Comparison of ENCODE assay signal across 14 mouse cellular contexts in genomic region chr4:137722230-137722629, GRCm38 (mm10).
"Had no signal": no experiment of that assay in that cellular context is flagged by ENCODE, and none has a peak within 500 bp of the region (broad histone marks: within the 10 kb centered on the region; RNA-seq: fewer than 3 reads in every experiment).

No protein-coding gene starts in this region.

- H3K27ac ChIP-seq: gastrocnemius, adult 2 months; heart, embryonic 10.5 days; hindbrain, embryonic 13.5 days; kidney, embryonic 15.5 days; limb, embryonic 10.5 days; limb, embryonic 12.5 days; liver, embryonic 13.5 days; liver, embryonic 15.5 days had no signal

- H3K9me3 ChIP-seq: heart, embryonic 10.5 days; heart, embryonic 12.5 days; hindbrain, embryonic 13.5 days; kidney, embryonic 15.5 days; limb, embryonic 10.5 days; limb, embryonic 12.5 days; liver, embryonic 13.5 days; liver, embryonic 15.5 days had no signal

- H3K36me3 ChIP-seq: heart, embryonic 10.5 days; heart, embryonic 12.5 days; kidney, embryonic 15.5 days; limb, embryonic 10.5 days; limb, embryonic 12.5 days; liver, embryonic 13.5 days; liver, embryonic 15.5 days had no signal

- H3K4me3 ChIP-seq: gastrocnemius, adult 2 months; heart, embryonic 10.5 days; heart, embryonic 12.5 days; hindbrain, embryonic 13.5 days; kidney, embryonic 15.5 days; left cerebral cortex, adult 2 months; limb, embryonic 10.5 days; limb, embryonic 12.5 days; liver, embryonic 13.5 days; liver, embryonic 15.5 days had no signal

- ATAC-seq: intestine, embryonic 16.5 days; liver, postnatal 0 days had no signal

- H3K4me2 ChIP-seq: hindbrain, embryonic 13.5 days; kidney, embryonic 15.5 days; liver, embryonic 11.5 days; liver, embryonic 13.5 days; liver, embryonic 15.5 days had no signal

- DNase-seq: gastrocnemius, postnatal 25 days had no signal

- H3K9ac ChIP-seq: heart, embryonic 12.5 days; kidney, embryonic 15.5 days; limb, embryonic 12.5 days; liver, embryonic 13.5 days; liver, embryonic 15.5 days; liver, postnatal 0 days had no signal
